ENCODE assay signal across 8 mouse cellular contexts in the genomic region with DNA sequence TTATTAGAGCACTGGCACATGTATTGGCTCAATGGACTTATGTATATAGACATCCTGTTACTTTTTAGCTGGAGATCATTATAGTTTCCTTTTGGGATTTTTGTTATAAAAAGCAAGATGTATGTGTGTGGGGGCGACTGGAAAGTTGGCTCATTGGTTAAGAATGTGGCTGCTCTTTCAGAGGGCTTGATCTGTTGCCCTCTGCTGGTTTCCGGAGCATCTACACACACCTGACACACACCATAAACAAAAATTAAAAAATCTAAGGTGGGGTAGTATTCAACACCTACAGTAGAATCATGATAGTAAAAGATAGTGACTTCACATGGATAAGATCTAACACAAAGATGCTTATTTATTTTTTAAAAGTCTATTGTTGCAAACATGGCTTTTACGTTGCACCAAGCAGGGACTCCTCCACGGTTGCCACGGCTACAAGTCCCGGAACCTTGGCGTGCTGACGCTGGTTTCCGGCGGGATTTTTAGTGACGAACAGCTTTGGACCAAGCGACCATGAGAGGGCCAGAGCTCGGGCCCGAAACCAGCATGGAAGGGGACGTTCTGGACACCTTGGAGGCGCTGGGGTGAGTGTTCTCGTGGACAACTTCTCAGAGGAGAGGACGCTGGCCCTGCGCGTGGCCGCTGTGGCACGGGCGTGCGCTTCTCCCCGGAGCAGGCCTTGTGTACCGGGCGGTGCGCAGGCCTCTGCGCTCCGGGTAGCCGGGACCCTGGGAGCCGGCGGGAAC. TPM values are rescaled to one million over a fixed set of nuclear protein-coding genes. Genes with fewer than 3 reads are reported as not detected.
A peak's percentile ranks its signal among the peaks of the same experiment; 100 is the strongest.
DNase-seq lines count a peak whose midpoint lies in the region; ATAC-seq and TF ChIP-seq lines count a peak whose summit lies in the region.

A gene (plus strand): TSS at position 485 of the 746 bp plus-strand sequence.

- peaks cover 2% of the 10 kb centered on the region; the same call in 1 of the 2 replicates for H3K4me1 ChIP-seq in cortical plate, adult 2 months (ENCODE audit: control insufficient read depth, insufficient read depth, low read length)
- H3K4me1 ChIP-seq in megakaryocyte, embryonic 14.5 days = peaks cover 31% of the 10 kb centered on the region

- TF ChIP-seq CTCF in cortical plate, adult 2 months (IDR thresholded peaks at IDR 0.05; ENCODE audit: extremely low read depth, insufficient read depth, low read length) = peak; percentile 46; the same call in 1 of the 2 replicates

- peak; percentile 98 for ATAC-seq in activated CD4-positive, CD25-positive, alpha-beta regulatory T cell, adult 4 months

- peak; percentile 77 for TF ChIP-seq POLR2A in cortical plate, adult 2 months (IDR thresholded peaks at IDR 0.05; ENCODE audit: extremely low read depth, insufficient read depth, low read length)

- no peaks in the 10 kb centered on the region for H3K9me3 ChIP-seq in megakaryocyte, embryonic 14.5 days

- H3K27me3 ChIP-seq in megakaryocyte, embryonic 14.5 days (replicated peaks) = peaks cover 6% of the 10 kb centered on the region

- peak within 1 kb of the TSS; percentile 85 for H3K27ac ChIP-seq in cortical plate, adult 2 months (ENCODE audit: insufficient read depth, low read length)

- DNase-seq in gastrocnemius, adult 8-10 months (ENCODE audit: low spot score in 2 of 2) = peak; percentile 69 to 73
- peak; percentile 97 for DNase-seq in hindlimb bud, embryonic 11.5 days (ENCODE audit: extremely low spot score, low read depth, low spot score)
- peak; percentile 75 to 90 for DNase-seq in left cerebral cortex, adult 8-10 months (ENCODE audit: low spot score in 2 of 2)
- peak; percentile 93 to 94 for DNase-seq in right cerebral cortex, postnatal 10 days (ENCODE audit: low spot score in 2 of 2)
- DNase-seq in urinary bladder, postnatal 25 days (ENCODE audit: low spot score) = peak; percentile 88

- no peaks in the 10 kb centered on the region for H3K36me3 ChIP-seq in megakaryocyte, embryonic 14.5 days (replicated peaks; ENCODE audit: low read length)

- H3K4me3 ChIP-seq in cortical plate, adult 2 months (ENCODE audit: insufficient read depth, low read length) = peak within 1 kb of the TSS; percentile 84
- H3K4me3 ChIP-seq in megakaryocyte, embryonic 14.5 days (replicated peaks) = peak within 1 kb of the TSS; percentile 97

RNA-seq across cellular contexts. Expression of the gene that starts here (rescaled TPM):
- polyA plus RNA-seq in activated CD4-positive, CD25-positive, alpha-beta regulatory T cell, adult 4 months (2017; shearing (Covaris generic)) = 1 to 10 TPM; 7.8 to 9.5 TPM
- polyA plus RNA-seq in cortical plate, adult 2 months (2012; rRNA removed) = 34.3 and 36.0 TPM in 2 replicates
- 10 to 100 TPM; 19.3 to 22.4 (median 19.7) TPM for total RNA-seq in gastrocnemius, adult 8-10 months (2022)
- 10 to 100 TPM; 47.7 to 55.1 (median 48.9) TPM for total RNA-seq in left cerebral cortex, adult 8-10 months (2022)
- polyA plus RNA-seq in megakaryocyte, embryonic 14.5 days (2012; ENCODE audit: insufficient read depth, low replicate concordance) = 5.8 TPM in 1 of 2 replicates, not detected in the other

Comparison
In these comparisons a context has a peak if more than half of its experiments do, and no peak if none do; other contexts are left out.
1. Peak in every context shown above with its lines: DNase-seq, ATAC-seq, H3K4me3 ChIP-seq and H3K27ac ChIP-seq.